Mouse (Mus musculus): ENCODE measurements around the gene Krtap22-2. TPM values are rescaled to one million over a fixed set of nuclear protein-coding genes. Genes with fewer than 3 reads are reported as not detected.
"Not testable (repeated sequence)": the region's sequence is repeated elsewhere in the genome, so short reads cannot be mapped to it uniquely, and the experiment has no call there.

The Krtap22-2 gene
- not detected in 2 replicates for polyA plus RNA-seq (2014; fragmentation: Nextera tagmentation; extraction: Ambion mirVana)

GRCm38 (mm10) chr16:89010659-89011058, at the start of gene Krtap22-2:
Gene Krtap22-2 (minus strand): TSS chr16:89010759.
- Histone ChIP-seq H3K4me1 (ENCODE audit: control insufficient read depth, insufficient read depth, low read length) (no peaks in the 10 kb centered on the region), H3K27me3 (ENCODE audit: control insufficient read depth, insufficient read depth, low read length) (no peaks in the 10 kb centered on the region), H3K36me3 (ENCODE audit: control insufficient read depth, insufficient read depth, low read length) (no peaks in the 10 kb centered on the region), H3K4me3 (ENCODE audit: low read depth, low read length) (no peak within 1 kb of the TSS), H3K9ac (ENCODE audit: low read length) (no peak within 1 kb of the TSS), H3K4me2 (ENCODE audit: low read depth) (no peak within 1 kb of the TSS), H3K27ac (ENCODE audit: low read depth, low read length) (no peak within 1 kb of the TSS), H3K9me3 (ENCODE audit: control insufficient read depth, low read length) (no peaks in the 10 kb centered on the region)
- no peak for DNase-seq (ENCODE audit: low spot score)
- 81% methylated on average over 5 of the region's 5 CpGs for WGBS
- ATAC-seq (ENCODE audit: insufficient read depth, low FRiP score, low TSS enrichment): no peak

- H3K4me2 ChIP-seq (ENCODE audit: low read depth): no peak within 1 kb of the TSS
- 95% methylated on average over 3 of the region's 3 CpGs for whole genome bisulfite sequencing
- H3K9me3 ChIP-seq (ENCODE audit: control insufficient read depth, low read length): no peaks in the 10 kb centered on the region
- no peak within 1 kb of the TSS for H3K4me3 ChIP-seq (ENCODE audit: low read depth, low read length)
- no peaks in the 10 kb centered on the region for H3K27me3 ChIP-seq (ENCODE audit: control insufficient read depth, insufficient read depth, low read length)
- H3K4me1 ChIP-seq (ENCODE audit: control insufficient read depth, insufficient read depth, low read length): no peaks in the 10 kb centered on the region
- DNase-seq (ENCODE audit: low spot score) (no peak), ATAC-seq (ENCODE audit: insufficient read depth, low FRiP score, low TSS enrichment) (no peak)
- H3K9ac ChIP-seq (ENCODE audit: low read length): no peak within 1 kb of the TSS
- no peak within 1 kb of the TSS for H3K27ac ChIP-seq (ENCODE audit: low read depth, low read length)
- no peaks in the 10 kb centered on the region for H3K36me3 ChIP-seq (ENCODE audit: control insufficient read depth, insufficient read depth, low read length)
These were observed 37.2 kb upstream of the Krtap22-2 start, which contains the start of gene Krtap6-5 for GRCm38 (mm10) chr16:89047783-89048182. Gene Krtap6-5 (minus strand): TSS chr16:89047883.

DNA sequence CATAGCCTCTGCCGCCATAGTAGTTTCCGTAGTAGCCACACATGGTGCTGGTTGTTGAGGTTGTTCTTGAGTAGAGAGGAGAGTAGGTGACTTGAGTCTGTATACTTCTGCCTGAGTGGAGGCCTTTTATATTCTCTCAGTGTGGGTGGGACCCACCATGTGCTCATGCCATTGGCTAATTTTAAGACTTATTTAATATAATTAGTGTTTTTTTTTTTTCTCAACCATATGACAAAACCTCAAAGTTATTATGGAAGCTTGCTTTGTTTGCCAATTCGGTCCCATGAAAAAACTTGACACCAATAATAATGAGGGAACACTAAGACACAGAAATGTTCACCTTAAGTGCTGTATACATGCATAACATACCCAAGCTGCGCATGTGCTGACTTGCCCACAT, 30.8 kb upstream of the Krtap22-2 start, which contains the start of gene Gm10228:
Gene Gm10228 (minus strand): TSS at position 101 of the 400 bp plus-strand sequence.
- ATAC-seq (ENCODE audit: insufficient read depth, low FRiP score, low TSS enrichment); DNase-seq (ENCODE audit: low spot score); H3K4me1 ChIP-seq (ENCODE audit: control insufficient read depth, insufficient read depth, low read length); H3K36me3 ChIP-seq (ENCODE audit: control insufficient read depth, insufficient read depth, low read length); H3K4me3 ChIP-seq (ENCODE audit: low read depth, low read length); H3K27me3 ChIP-seq (ENCODE audit: control insufficient read depth, insufficient read depth, low read length); H3K4me2 ChIP-seq (ENCODE audit: low read depth); H3K27ac ChIP-seq (ENCODE audit: low read depth, low read length); H3K9ac ChIP-seq (ENCODE audit: low read length); H3K9me3 ChIP-seq (ENCODE audit: control insufficient read depth, low read length): not testable (repeated sequence)
- 95% methylated on average over 2 of the region's 4 CpGs for WGBS

GRCm38 (mm10) chr16:89031399-89031798, 20.8 kb upstream of the Krtap22-2 start, which contains the start of gene Krtap6-1:
Gene Krtap6-1 (plus strand): TSS chr16:89031699.
- H3K4me1 ChIP-seq (ENCODE audit: control insufficient read depth, insufficient read depth, low read length); DNase-seq (ENCODE audit: low spot score); H3K9ac ChIP-seq (ENCODE audit: low read length); H3K9me3 ChIP-seq (ENCODE audit: control insufficient read depth, low read length); H3K27ac ChIP-seq (ENCODE audit: low read depth, low read length); H3K4me3 ChIP-seq (ENCODE audit: low read depth, low read length); ATAC-seq (ENCODE audit: insufficient read depth, low FRiP score, low TSS enrichment); H3K27me3 ChIP-seq (ENCODE audit: control insufficient read depth, insufficient read depth, low read length); H3K36me3 ChIP-seq (ENCODE audit: control insufficient read depth, insufficient read depth, low read length); H3K4me2 ChIP-seq (ENCODE audit: low read depth): not testable (repeated sequence)
- WGBS: 94% methylated on average over 3 of the region's 3 CpGs

GRCm38 (mm10) chr16:89014984-89015383, 4.4 kb upstream of the Krtap22-2 start, which contains the start of gene Gm10229:
Gene Gm10229 (plus strand): TSS chr16:89015284.
- H3K4me3 ChIP-seq (ENCODE audit: low read depth, low read length); H3K4me2 ChIP-seq (ENCODE audit: low read depth); H3K27me3 ChIP-seq (ENCODE audit: control insufficient read depth, insufficient read depth, low read length); H3K27ac ChIP-seq (ENCODE audit: low read depth, low read length); H3K9me3 ChIP-seq (ENCODE audit: control insufficient read depth, low read length); DNase-seq (ENCODE audit: low spot score); H3K36me3 ChIP-seq (ENCODE audit: control insufficient read depth, insufficient read depth, low read length); H3K4me1 ChIP-seq (ENCODE audit: control insufficient read depth, insufficient read depth, low read length); ATAC-seq (ENCODE audit: insufficient read depth, low FRiP score, low TSS enrichment); H3K9ac ChIP-seq (ENCODE audit: low read length): not testable (repeated sequence)
- 93% methylated on average over 1 of the region's 3 CpGs for WGBS

- 95% methylated on average over 3 of the region's 3 CpGs for WGBS
- Histone ChIP-seq H3K4me1 (ENCODE audit: control insufficient read depth, insufficient read depth, low read length) (no peaks in the 10 kb centered on the region), H3K9me3 (ENCODE audit: control insufficient read depth, low read length) (no peaks in the 10 kb centered on the region), H3K4me3 (ENCODE audit: low read depth, low read length) (no peak overlapping the region), H3K9ac (ENCODE audit: low read length) (no peak overlapping the region), H3K27me3 (ENCODE audit: control insufficient read depth, insufficient read depth, low read length) (no peaks in the 10 kb centered on the region), H3K36me3 (ENCODE audit: control insufficient read depth, insufficient read depth, low read length) (no peaks in the 10 kb centered on the region), H3K27ac (ENCODE audit: low read depth, low read length) (no peak overlapping the region), H3K4me2 (ENCODE audit: low read depth) (no peak overlapping the region)
- no peak for DNase-seq (ENCODE audit: low spot score)
- no peak for ATAC-seq (ENCODE audit: insufficient read depth, low FRiP score, low TSS enrichment)
These were observed 3.4 kb upstream of the Krtap22-2 start for GRCm38 (mm10) chr16:89013973-89014372.

- Histone ChIP-seq H3K4me1 (ENCODE audit: control insufficient read depth, insufficient read depth, low read length) (no peaks in the 10 kb centered on the region), H3K36me3 (ENCODE audit: control insufficient read depth, insufficient read depth, low read length) (no peaks in the 10 kb centered on the region), H3K9ac (ENCODE audit: low read length) (no peak within 1 kb of the TSS), H3K4me3 (ENCODE audit: low read depth, low read length) (no peak within 1 kb of the TSS), H3K9me3 (ENCODE audit: control insufficient read depth, low read length) (no peaks in the 10 kb centered on the region), H3K27me3 (ENCODE audit: control insufficient read depth, insufficient read depth, low read length) (no peaks in the 10 kb centered on the region), H3K27ac (ENCODE audit: low read depth, low read length) (no peak within 1 kb of the TSS), H3K4me2 (ENCODE audit: low read depth) (no peak within 1 kb of the TSS)
- WGBS: 91% methylated on average over 7 of the region's 7 CpGs
- ATAC-seq (ENCODE audit: insufficient read depth, low FRiP score, low TSS enrichment) (no peak), DNase-seq (ENCODE audit: low spot score) (no peak)
These were observed 47.8 kb downstream of the Krtap22-2 start, which contains the start of gene Krtap16-3 for GRCm38 (mm10) chr16:88962773-88963172. Gene Krtap16-3 (minus strand): TSS chr16:88962873.

Other genes with a start within 250 kb of the Krtap22-2 start
- not detected in 2 replicates for gene 2310057N15Rik, start 236.6 kb downstream of the Krtap22-2 start, polyA plus RNA-seq (2014; fragmentation: Nextera tagmentation; extraction: Ambion mirVana)
- gene Gm5965, start 232.9 kb downstream of the Krtap22-2 start, polyA plus RNA-seq (2014; fragmentation: Nextera tagmentation; extraction: Ambion mirVana): not detected in 2 replicates
- not detected in 2 replicates for gene Gm20741, start 198.5 kb downstream of the Krtap22-2 start, polyA plus RNA-seq (2014; fragmentation: Nextera tagmentation; extraction: Ambion mirVana)
- not detected in 2 replicates for gene Krtap15, start 190.5 kb downstream of the Krtap22-2 start, polyA plus RNA-seq (2014; fragmentation: Nextera tagmentation; extraction: Ambion mirVana)
- not detected in 2 replicates for gene Krtap14, start 184.6 kb downstream of the Krtap22-2 start, polyA plus RNA-seq (2014; fragmentation: Nextera tagmentation; extraction: Ambion mirVana)
- not detected in 2 replicates for gene Krtap19-1, start 141.3 kb downstream of the Krtap22-2 start, polyA plus RNA-seq (2014; fragmentation: Nextera tagmentation; extraction: Ambion mirVana)
- gene Krtap19-2, start 136.5 kb downstream of the Krtap22-2 start, polyA plus RNA-seq (2014; fragmentation: Nextera tagmentation; extraction: Ambion mirVana): not detected in 2 replicates
- not detected in 2 replicates for gene Krtap19-3, start 132.7 kb downstream of the Krtap22-2 start, polyA plus RNA-seq (2014; fragmentation: Nextera tagmentation; extraction: Ambion mirVana)
- not detected in 2 replicates for gene Krtap19-4, start 125.7 kb downstream of the Krtap22-2 start, polyA plus RNA-seq (2014; fragmentation: Nextera tagmentation; extraction: Ambion mirVana)
- not detected in 2 replicates for gene Krtap19-5, start 114.3 kb downstream of the Krtap22-2 start, polyA plus RNA-seq (2014; fragmentation: Nextera tagmentation; extraction: Ambion mirVana)
- not detected in 2 replicates for gene Krtap19-9b, start 78.5 kb downstream of the Krtap22-2 start, polyA plus RNA-seq (2014; fragmentation: Nextera tagmentation; extraction: Ambion mirVana)
- gene Krtap16-3, start 47.9 kb downstream of the Krtap22-2 start, polyA plus RNA-seq (2014; fragmentation: Nextera tagmentation; extraction: Ambion mirVana): not detected in 2 replicates
- not detected in 2 replicates for gene Gm10229, start 4.5 kb upstream of the Krtap22-2 start, polyA plus RNA-seq (2014; fragmentation: Nextera tagmentation; extraction: Ambion mirVana)
- not detected in 2 replicates for gene Krtap6-1, start 20.9 kb upstream of the Krtap22-2 start, polyA plus RNA-seq (2014; fragmentation: Nextera tagmentation; extraction: Ambion mirVana)
- gene Gm10228, start 30.7 kb upstream of the Krtap22-2 start, polyA plus RNA-seq (2014; fragmentation: Nextera tagmentation; extraction: Ambion mirVana): not detected in 2 replicates
- not detected in 2 replicates for gene Krtap6-5, start 37.1 kb upstream of the Krtap22-2 start, polyA plus RNA-seq (2014; fragmentation: Nextera tagmentation; extraction: Ambion mirVana)
- gene 1110025L11Rik, start 53.2 kb upstream of the Krtap22-2 start, polyA plus RNA-seq (2014; fragmentation: Nextera tagmentation; extraction: Ambion mirVana): not detected in 2 replicates
- gene Krtap6-3, start 73.3 kb upstream of the Krtap22-2 start, polyA plus RNA-seq (2014; fragmentation: Nextera tagmentation; extraction: Ambion mirVana): not detected in 2 replicates
- gene Gm6358, start 130.1 kb upstream of the Krtap22-2 start, polyA plus RNA-seq (2014; fragmentation: Nextera tagmentation; extraction: Ambion mirVana): not detected in 2 replicates
- gene Gm10061, start 140.3 kb upstream of the Krtap22-2 start, polyA plus RNA-seq (2014; fragmentation: Nextera tagmentation; extraction: Ambion mirVana): not detected in 2 replicates
- gene Gm9789, start 147.2 kb upstream of the Krtap22-2 start, polyA plus RNA-seq (2014; fragmentation: Nextera tagmentation; extraction: Ambion mirVana): not detected in 2 replicates
- gene Gm7735, start 158.7 kb upstream of the Krtap22-2 start, polyA plus RNA-seq (2014; fragmentation: Nextera tagmentation; extraction: Ambion mirVana): not detected in 2 replicates
- gene 1110057P08Rik, start 164.0 kb upstream of the Krtap22-2 start, polyA plus RNA-seq (2014; fragmentation: Nextera tagmentation; extraction: Ambion mirVana): not detected in 2 replicates
- not detected in 2 replicates for gene Krtap20-2, start 195.1 kb upstream of the Krtap22-2 start, polyA plus RNA-seq (2014; fragmentation: Nextera tagmentation; extraction: Ambion mirVana)